Comparison of ENCODE assay signal across 34 mouse cellular contexts in genomic region chr4:125592663-125593062, GRCm38 (mm10).
"Had no signal": no experiment of that assay in that cellular context is flagged by ENCODE, and none has a peak within 500 bp of the region (broad histone marks: within the 10 kb centered on the region; RNA-seq: fewer than 3 reads in every experiment).

No protein-coding gene starts in this region.

- DNase-seq: heart, postnatal 10 days; heart, postnatal 14 days; heart, postnatal 36 days; heart, postnatal 4 days; kidney, adult 11 months; kidney, adult 18-20 months; kidney, adult 2 months; kidney, adult 8-10 months; kidney, adult 9 months; kidney, postnatal 10 days; kidney, postnatal 14 days; kidney, postnatal 25 days; kidney, postnatal 36 days; kidney, postnatal 4 days; layer of hippocampus, adult 9-11 months; layer of hippocampus, postnatal 36 days had no signal

- H3K9me3 ChIP-seq: heart, embryonic 10.5 days; heart, embryonic 12.5 days; heart, embryonic 13.5 days; heart, embryonic 15.5 days; hindbrain, embryonic 10.5 days; hindbrain, embryonic 12.5 days; hindbrain, embryonic 15.5 days; intestine, embryonic 15.5 days; kidney, embryonic 15.5 days had no signal

- H3K27ac ChIP-seq: heart, embryonic 10.5 days; heart, embryonic 13.5 days; heart, embryonic 15.5 days; hindbrain, embryonic 10.5 days; hindbrain, embryonic 12.5 days; hindbrain, embryonic 15.5 days; hindbrain, postnatal 0 days; intestine, embryonic 15.5 days; kidney, embryonic 15.5 days; kidney, postnatal 0 days; layer of hippocampus, adult 2 months; left cerebral cortex, adult 2 months had no signal

- H3K9ac ChIP-seq: heart, embryonic 12.5 days; heart, embryonic 13.5 days; heart, embryonic 15.5 days; hindbrain, embryonic 12.5 days; hindbrain, embryonic 15.5 days; intestine, embryonic 15.5 days; kidney, embryonic 15.5 days had no signal

- H3K36me3 ChIP-seq: heart, embryonic 10.5 days; heart, embryonic 12.5 days; heart, embryonic 13.5 days; heart, embryonic 15.5 days; hindbrain, embryonic 10.5 days; hindbrain, embryonic 12.5 days; hindbrain, embryonic 15.5 days; intestine, embryonic 15.5 days; kidney, embryonic 15.5 days had no signal

- H3K4me3 ChIP-seq: heart, embryonic 10.5 days; heart, embryonic 12.5 days; heart, embryonic 13.5 days; heart, embryonic 15.5 days; hindbrain, embryonic 10.5 days; hindbrain, embryonic 12.5 days; hindbrain, embryonic 15.5 days; intestine, embryonic 15.5 days; kidney, embryonic 15.5 days; layer of hippocampus, adult 2 months; left cerebral cortex, adult 2 months had no signal

- H3K4me2 ChIP-seq: heart, embryonic 11.5 days; heart, embryonic 12.5 days; heart, embryonic 13.5 days; heart, embryonic 15.5 days; hindbrain, embryonic 12.5 days; hindbrain, embryonic 15.5 days; intestine, embryonic 15.5 days; kidney, embryonic 15.5 days had no signal

- ATAC-seq: hindbrain, embryonic 16.5 days; hindbrain, postnatal 0 days; inflammation-experienced regulatory T-cells, adult 6 months; intestine, embryonic 15.5 days; intestine, embryonic 16.5 days; intestine, postnatal 0 days had no signal

- H3K27me3 ChIP-seq: hindbrain, embryonic 15.5 days had no signal
